Mouse (Mus musculus) subcutaneous adipose tissue, adult 2 months (tissue): ENCODE measurements around the gene Gm10058. TPM values are rescaled to one million over a fixed set of nuclear protein-coding genes. Genes with fewer than 3 reads are reported as not detected.

Source experiments
- polyA plus RNA-seq: library from polyadenylated mRNA; depleted of rRNA; stranded (reverse); fragments of >200 nt; gene quantifications from 2 replicates; pipeline ENCODE4 v1.2.3, GENCODE M21; 2012; ENCODE audit warnings: low replicate concordance; rRNA removed

Gm10058 gene
- not detected in 2 replicates for polyA plus RNA-seq

DNA sequence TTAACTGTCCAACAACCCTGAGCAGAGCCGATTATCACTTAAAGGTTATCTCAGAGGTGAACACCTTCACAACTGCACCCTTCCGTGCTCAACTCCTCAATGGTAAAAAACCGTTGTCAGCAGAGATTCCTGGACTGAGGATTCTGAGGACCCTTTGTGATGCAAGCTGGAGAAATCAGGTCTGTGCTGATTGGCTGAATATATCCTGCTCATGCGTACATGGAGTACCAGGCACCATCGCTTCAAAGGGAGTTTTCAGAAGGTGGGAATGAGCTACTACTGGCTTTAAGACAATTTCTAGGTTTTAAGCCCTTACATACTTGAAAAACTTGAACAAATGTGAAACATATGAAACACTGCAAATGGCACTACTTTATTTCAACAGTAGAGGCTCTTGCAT, at the start of gene Gm10058:
TSS of gene Gm10058 (minus strand) at position 101 of the 400 bp plus-strand sequence.

